In genomic region chr17:3135346-3135745, GRCm38 (mm10) we compare ENCODE assay signal across 28 mouse cellular contexts. TPM values are rescaled to one million over a fixed set of nuclear protein-coding genes. Genes with fewer than 3 reads are reported as not detected.
DNase-seq lines count a peak whose midpoint lies in the region; ATAC-seq and TF ChIP-seq lines count a peak whose summit lies in the region.
"Had no signal": no experiment of that assay in that cellular context is flagged by ENCODE, and none has a peak within 500 bp of the region (broad histone marks: within the 10 kb centered on the region; RNA-seq: fewer than 3 reads in every experiment).

No protein-coding gene starts in this region.

- DNase-seq in liver, adult 2 months (ENCODE audit: extremely low read depth, low read depth, low spot score): peak; percentile 50
- no peak for DNase-seq in liver, postnatal 0 days
- DNase-seq in testis, postnatal 14 days (ENCODE audit: low spot score): peak; percentile 19
- no peak for DNase-seq in testis, postnatal 10 days (ENCODE audit: low spot score)
- no peak for DNase-seq in CH12.LX (ENCODE audit: extremely low read depth)
- DNase-seq in heart, postnatal 14 days: no peak
- DNase-seq: adrenal gland, adult 8-10 months; adrenal gland, postnatal 36 days; cerebellum, adult 11 months; cerebellum, adult 2 months; cerebellum, adult 9-11 months; cerebellum, postnatal 25 days; forebrain, postnatal 0 days; gastrocnemius, adult 2 months; gastrocnemius, postnatal 25 days; heart, adult 18-20 months; heart, postnatal 10 days; heart, postnatal 4 days had no signal

- H3K9ac ChIP-seq in liver, adult 2 months (ENCODE audit: low read depth, low read length): no peak overlapping the region
- H3K9ac ChIP-seq in liver, postnatal 0 days (replicated peaks): no peak overlapping the region
- H3K9ac ChIP-seq in CH12.LX (ENCODE audit: insufficient read depth, low read depth): no peak overlapping the region
- H3K9ac ChIP-seq: embryonic facial prominence, embryonic 12.5 days; embryonic facial prominence, embryonic 15.5 days; forebrain, postnatal 0 days; heart, embryonic 12.5 days; heart, embryonic 15.5 days; hindbrain, embryonic 14.5 days had no signal

- dilution Hi-C loops in CH12.LX (cut with MboI; ENCODE audit: extremely low pct_ligation_motif_present, extremely low pct_unique_long_range_greater_than_20kb, low sequenced_read_pairs): no loop called here

- no peak for TF ChIP-seq RAD21 in CH12.LX (IDR thresholded peaks at IDR 0.05; ENCODE audit: low read depth, low read length)

- peaks cover 12% of the 10 kb centered on the region for H3K4me1 ChIP-seq in liver, adult 2 months (ENCODE audit: control insufficient read depth, insufficient read depth, low read length)
- H3K4me1 ChIP-seq in liver, postnatal 0 days (ENCODE audit: insufficient read depth): peaks cover 21% of the 10 kb centered on the region
- peaks cover 9 to 45% of the 10 kb centered on the region in 2 experiments for H3K4me1 ChIP-seq in CH12.LX (ENCODE audit: control insufficient read depth in 1 of 2, insufficient read depth in 2 of 2)

- peaks cover 2% of the 10 kb centered on the region for H3K36me3 ChIP-seq in liver, adult 2 months (ENCODE audit: control insufficient read depth, insufficient read depth, low read length)
- H3K36me3 ChIP-seq in liver, postnatal 0 days (replicated peaks; ENCODE audit: insufficient read depth, low read length): peaks cover 11% of the 10 kb centered on the region; the same call in 1 of the 2 replicates
- peaks cover 14 to 56% of the 10 kb centered on the region in 2 experiments for H3K36me3 ChIP-seq in CH12.LX (replicated peaks in 1 of 2; ENCODE audit: control insufficient read depth in 1 of 2, insufficient read depth in 1 of 2, low read length in 1 of 2)
- H3K36me3 ChIP-seq: heart, embryonic 15.5 days had no signal

- TF ChIP-seq CTCF in liver, adult 2 months (IDR thresholded peaks at IDR 0.05; ENCODE audit: low read depth, low read length): no peak
- no peak for TF ChIP-seq CTCF in liver, postnatal 0 days (IDR thresholded peaks at IDR 0.05; ENCODE audit: low read depth)
- no peak for TF ChIP-seq CTCF in CH12.LX (conservative IDR thresholded peaks at IDR 0.05 in 1 of 2, IDR thresholded peaks at IDR 0.05 in 1 of 2; ENCODE audit: low read depth in 2 of 2, low read length in 2 of 2)

- ATAC-seq in liver, postnatal 0 days: no peak
- ATAC-seq in CD4-positive, CD25-positive, alpha-beta regulatory T cell, adult 4 months: no peak
- ATAC-seq: forebrain, embryonic 14.5 days; forebrain, postnatal 0 days; hindbrain, postnatal 0 days; Patski had no signal

- no peaks in the 10 kb centered on the region for H3K9me3 ChIP-seq in liver, postnatal 0 days (ENCODE audit: low read length)
- H3K9me3 ChIP-seq in CH12.LX (replicated peaks; ENCODE audit: low read length): no peaks in the 10 kb centered on the region
- H3K9me3 ChIP-seq: embryonic facial prominence, embryonic 12.5 days; embryonic facial prominence, embryonic 15.5 days; G1E; heart, embryonic 12.5 days; heart, embryonic 15.5 days had no signal

- in situ Hi-C loops in CH12.LX (cut with MboI; ENCODE audit: low pct_ligation_motif_present, low pct_unique_long_range_greater_than_20kb, low sequenced_read_pairs): no loop called here

- no peak overlapping the region for H3K4me3 ChIP-seq in liver, adult 2 months (ENCODE audit: insufficient read depth, low read depth, low read length)
- H3K4me3 ChIP-seq in liver, postnatal 0 days (ENCODE audit: low read depth, low read length): no peak overlapping the region
- no peak overlapping the region for H3K4me3 ChIP-seq in CH12.LX (replicated peaks in 1 of 3; ENCODE audit: low read depth in 2 of 3, low read length in 2 of 3, poor library complexity in 1 of 3)
- H3K4me3 ChIP-seq: embryonic facial prominence, embryonic 12.5 days; embryonic facial prominence, embryonic 15.5 days; gastrocnemius, adult 2 months; heart, embryonic 12.5 days; heart, embryonic 15.5 days had no signal

- H3K27me3 ChIP-seq in liver, adult 2 months (ENCODE audit: control insufficient read depth, insufficient read depth, low read length): no peaks in the 10 kb centered on the region
- H3K27me3 ChIP-seq in liver, postnatal 0 days (ENCODE audit: insufficient read depth, low read length): no peaks in the 10 kb centered on the region
- H3K27me3 ChIP-seq in CH12.LX (replicated peaks): no peaks in the 10 kb centered on the region
- H3K27me3 ChIP-seq: embryonic facial prominence, embryonic 12.5 days; embryonic facial prominence, embryonic 15.5 days; heart, embryonic 12.5 days; heart, embryonic 15.5 days; Patski had no signal

- H3K4me2 ChIP-seq in liver, postnatal 0 days (ENCODE audit: low read depth, low read length): no peak overlapping the region
- 0 out of 2 replicates have a peak overlapping the region, but pooled peaks have one; percentile 36 for H3K4me2 ChIP-seq in CH12.LX (ENCODE audit: insufficient read depth, low read depth, poor library complexity, severe bottlenecking)
- H3K4me2 ChIP-seq: embryonic facial prominence, embryonic 12.5 days; embryonic facial prominence, embryonic 15.5 days; heart, embryonic 12.5 days; heart, embryonic 15.5 days; hindbrain, embryonic 14.5 days had no signal

- no peak for TF ChIP-seq POLR2A in liver, adult 2 months (IDR thresholded peaks at IDR 0.05; ENCODE audit: extremely low read depth, insufficient read depth, low read length)
- no peak for TF ChIP-seq POLR2A in CH12.LX (IDR thresholded peaks at IDR 0.05; ENCODE audit: low read depth, low read length)

- H3K79me2 ChIP-seq in liver, adult 2 months (ENCODE audit: control insufficient read depth, insufficient read depth, low read length): peaks cover 46% of the 10 kb centered on the region
- peaks cover 79% of the 10 kb centered on the region for H3K79me2 ChIP-seq in CH12.LX (replicated peaks; ENCODE audit: control insufficient read depth, extremely low read depth, insufficient read depth, poor library complexity, severe bottlenecking)

- H3K27ac ChIP-seq in liver, adult 2 months (replicated peaks; ENCODE audit: insufficient read depth, low read depth, low read length): peak overlapping the region; percentile 1; the same call in 1 of the 2 replicates
- no peak overlapping the region for H3K27ac ChIP-seq in liver, postnatal 0 days (ENCODE audit: low read depth)
- no peak overlapping the region for H3K27ac ChIP-seq in CH12.LX (ENCODE audit: insufficient read depth, low read depth)
- H3K27ac ChIP-seq: embryonic facial prominence, embryonic 12.5 days; embryonic facial prominence, embryonic 15.5 days; gastrocnemius, adult 2 months; heart, embryonic 15.5 days; hindbrain, embryonic 14.5 days; hindbrain, postnatal 0 days had no signal

- intact Hi-C loops in heart, postnatal 14 days (cut with DNase I): no loop called here

- TF ChIP-seq EP300 in liver, postnatal 0 days (IDR thresholded peaks at IDR 0.05; ENCODE audit: low read depth): no peak
- no peak for TF ChIP-seq EP300 in CH12.LX (IDR thresholded peaks at IDR 0.05; ENCODE audit: low read length)

TF ChIP-seq in CH12.LX, 34 proteins besides CTCF, POLR2A, EP300 and RAD21:
- no peak for TF ChIP-seq ETS1 (conservative IDR thresholded peaks at IDR 0.05; ENCODE audit: low read depth, low read length)
- no peak for TF ChIP-seq ZKSCAN1 (IDR thresholded peaks at IDR 0.05; ENCODE audit: borderline replicate concordance, low read depth, low read length)
- no peak for TF ChIP-seq TCF12 (IDR thresholded peaks at IDR 0.05; ENCODE audit: low read depth, low read length)
- no peak for TF ChIP-seq TBP (conservative IDR thresholded peaks at IDR 0.05; ENCODE audit: low read depth, low read length)

RNA-seq across cellular contexts. Expression of gene Scaf8, which starts 20.6 kb away (rescaled TPM):
- total RNA-seq in liver, adult 2 months (2014; rRNA removed): 12.1 and 12.4 TPM in 2 replicates
- 9.4 and 10.8 TPM in 2 replicates for polyA plus RNA-seq in liver, adult 2 months (2012; rRNA removed)
- polyA plus RNA-seq in liver, postnatal 0 days (2015; fragmentation: Nextera tagmentation; extraction: Ambion mirVana): 4.2 and 4.5 TPM in 2 replicates
- total RNA-seq in CH12.LX (2012; rRNA removed) (23.9 and 26.2 TPM in 2 replicates), CH12.LX (2014; rRNA removed) (30.7 and 31.8 TPM in 2 replicates)
- 33.5 and 47.3 TPM in 2 replicates for polyA plus RNA-seq in CH12.LX (2012; ENCODE audit: insufficient read length, low read depth)
- total RNA-seq in heart, postnatal 14 days (2021): 10 to 100 TPM; 36.5 to 36.6 TPM
- polyA plus RNA-seq in CD4-positive, CD25-positive, alpha-beta regulatory T cell, adult 4 months (2017; shearing (Covaris generic)): 10 to 100 TPM; 23.4 to 25.5 TPM

Comparison
In these comparisons a context has a peak if more than half of its experiments do, and no peak if none do; other contexts are left out.
1. DNase-seq: peak in liver, adult 2 months (single experiment) and testis, postnatal 14 days (single experiment); none in liver, postnatal 0 days (single experiment), testis, postnatal 10 days (single experiment), CH12.LX (single experiment) and heart, postnatal 14 days (0 of 2).